Mouse (Mus musculus): ENCODE results near the gene Hs3st6.

Gene Hs3st6

DNA sequence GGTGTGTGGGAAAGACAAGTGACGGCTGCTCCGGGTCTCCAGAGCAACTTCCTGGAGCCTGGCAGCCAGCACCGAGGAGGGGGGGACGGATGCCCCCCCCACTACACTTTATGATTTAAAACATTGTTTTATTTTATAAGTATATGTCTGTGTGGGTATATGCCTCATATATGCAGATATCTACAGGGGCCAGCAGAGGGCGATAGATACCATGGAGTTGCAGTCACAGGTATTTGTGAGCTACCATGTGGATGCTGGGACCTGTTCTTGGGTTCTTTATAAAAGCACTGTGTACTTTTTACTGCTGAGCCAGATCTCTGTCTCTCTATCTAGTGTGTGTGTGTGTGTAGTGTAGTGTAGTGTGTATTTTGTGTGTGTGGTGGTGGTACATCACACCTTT is 20.5 kb downstream of the Hs3st6 start:
- DNase-seq: no peak

DNA sequence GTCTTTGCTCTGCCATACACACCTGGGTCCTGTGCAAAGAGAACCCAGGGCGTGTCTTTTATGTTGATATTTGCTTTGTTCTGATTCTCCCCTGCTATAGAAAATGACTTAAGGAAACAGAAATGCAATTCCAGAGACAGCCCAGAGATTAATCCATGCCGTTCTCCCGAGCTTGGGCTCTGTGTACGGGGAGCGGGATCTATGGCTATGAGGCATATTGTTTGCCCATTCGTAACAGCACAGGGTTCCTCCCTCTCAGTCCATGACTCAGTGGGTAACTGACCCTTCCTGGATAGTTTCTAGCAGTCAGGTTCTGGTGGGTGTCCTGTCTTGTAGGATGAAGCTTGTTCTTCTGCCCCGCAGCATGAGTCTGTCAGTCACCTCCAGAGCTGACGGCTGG is 22.4 kb downstream of the Hs3st6 start:
- DNase-seq: no peak

- no peak for DNase-seq
Measured at GRCm38 (mm10) chr17:24777073-24777472, 24.3 kb downstream of the Hs3st6 start.

- no peak for DNase-seq
Measured at GRCm38 (mm10) chr17:24780821-24781220, 28.0 kb downstream of the Hs3st6 start.

GRCm38 (mm10) chr17:24792190-24792589 is 39.4 kb downstream of the Hs3st6 start:
- no peak for DNase-seq

DNA sequence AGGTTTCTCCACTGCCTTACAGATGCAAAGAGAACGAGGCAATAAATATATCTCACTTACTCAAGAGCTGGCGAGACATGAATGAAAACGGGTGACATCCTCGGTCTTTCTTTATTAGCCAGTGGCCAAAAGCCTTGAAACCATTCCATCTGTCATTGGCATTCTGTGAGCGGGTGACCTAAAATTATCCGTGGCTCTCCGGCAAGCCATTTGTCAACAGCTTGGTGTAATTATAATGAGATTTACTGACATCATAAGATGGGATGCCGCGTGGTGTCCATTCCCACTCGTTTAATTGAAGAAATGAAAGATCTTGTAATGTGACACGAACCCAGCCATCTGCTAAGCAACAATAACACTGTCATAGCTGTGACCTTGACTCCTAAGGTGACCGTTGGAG is 42.0 kb downstream of the Hs3st6 start:
- no peak for DNase-seq

GRCm38 (mm10) chr17:24796969-24797368 is 44.2 kb downstream of the Hs3st6 start:
- no peak for DNase-seq

GRCm38 (mm10) chr17:24798229-24798628 is 45.4 kb downstream of the Hs3st6 start:
- no peak for DNase-seq

- no peak for DNase-seq
Measured at GRCm38 (mm10) chr17:24799476-24799875, 46.7 kb downstream of the Hs3st6 start.

DNA sequence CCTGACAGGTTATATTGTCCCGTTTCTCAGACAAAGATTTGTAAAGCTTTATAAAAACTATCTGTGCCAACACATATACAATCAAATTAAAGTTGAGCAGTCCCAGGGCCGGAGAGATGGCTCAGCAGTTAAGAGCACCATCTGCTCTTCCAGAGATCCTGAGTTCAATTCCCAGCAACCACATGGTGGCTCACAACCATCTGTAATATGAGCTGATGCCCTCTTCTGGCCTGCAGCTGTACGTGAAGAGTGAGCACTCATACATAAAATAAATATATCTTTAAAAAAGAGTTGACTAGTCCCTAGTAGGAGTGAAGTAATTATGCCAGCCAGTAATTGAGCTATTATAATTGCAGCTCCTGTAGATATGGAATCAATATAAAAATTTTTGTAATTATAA is 47.7 kb downstream of the Hs3st6 start:
- no peak for DNase-seq

DNA sequence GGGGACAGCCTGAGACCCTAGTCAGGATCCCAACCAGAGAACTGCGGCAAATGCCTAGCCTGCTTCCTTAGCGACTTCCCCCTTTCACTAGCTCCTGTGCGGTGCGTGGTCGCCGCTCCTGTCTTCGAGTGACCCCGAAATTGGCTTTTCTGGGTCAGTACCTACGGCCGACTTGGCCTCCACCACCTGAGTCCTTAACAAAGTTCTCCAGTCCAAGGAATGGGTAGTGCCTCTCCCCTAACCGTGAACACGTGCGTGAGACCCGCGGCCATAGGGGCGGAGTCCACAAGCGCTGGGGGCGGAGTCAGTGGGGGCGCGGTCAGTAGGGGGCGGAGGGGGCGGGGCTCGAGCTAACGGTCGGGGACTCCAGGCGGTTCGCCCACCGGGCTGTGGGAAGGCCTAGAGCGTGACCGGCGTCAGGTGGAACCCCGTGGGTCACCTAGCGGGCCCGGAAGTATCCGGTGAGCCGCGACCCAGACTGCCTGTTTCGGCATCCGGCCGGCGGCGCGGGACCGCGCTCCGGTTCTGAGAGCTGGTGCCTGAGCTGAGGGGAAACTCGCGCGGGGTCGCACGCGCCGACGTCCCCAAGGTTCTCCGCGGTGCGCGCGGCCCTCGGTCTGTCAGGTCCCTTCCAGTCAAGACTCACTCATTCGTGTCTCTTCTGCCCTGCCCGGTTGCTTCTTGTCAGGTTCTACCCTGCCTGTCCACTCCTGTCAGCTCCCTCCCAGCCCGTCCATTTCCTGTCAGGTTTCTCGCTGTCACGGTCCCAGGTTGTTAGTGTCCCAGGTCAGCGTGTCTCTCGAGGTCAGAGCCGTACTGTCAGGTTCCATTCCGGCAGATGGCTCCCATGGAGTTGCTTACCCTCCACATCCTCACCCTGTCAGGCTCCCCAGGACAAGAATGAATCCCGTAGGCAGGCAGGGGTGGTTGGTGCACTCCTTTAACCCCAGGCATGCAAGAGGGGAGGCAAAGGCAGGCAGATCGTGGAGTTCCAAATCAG is 51.5 kb downstream of the Hs3st6 start, which contains the start of gene Meiob:
Meiob (plus strand) TSS at position 338 of the 1,000 bp plus-strand sequence.
- peak; percentile 22 to 63 for DNase-seq
